Mouse (Mus musculus) lung, postnatal 10 days (tissue): ENCODE results near the gene 6030408B16Rik.

Source experiments
- DNase-seq: peaks from one replicate; pipeline ENCODE4 v3.0.0; 2021

Gene 6030408B16Rik

DNA sequence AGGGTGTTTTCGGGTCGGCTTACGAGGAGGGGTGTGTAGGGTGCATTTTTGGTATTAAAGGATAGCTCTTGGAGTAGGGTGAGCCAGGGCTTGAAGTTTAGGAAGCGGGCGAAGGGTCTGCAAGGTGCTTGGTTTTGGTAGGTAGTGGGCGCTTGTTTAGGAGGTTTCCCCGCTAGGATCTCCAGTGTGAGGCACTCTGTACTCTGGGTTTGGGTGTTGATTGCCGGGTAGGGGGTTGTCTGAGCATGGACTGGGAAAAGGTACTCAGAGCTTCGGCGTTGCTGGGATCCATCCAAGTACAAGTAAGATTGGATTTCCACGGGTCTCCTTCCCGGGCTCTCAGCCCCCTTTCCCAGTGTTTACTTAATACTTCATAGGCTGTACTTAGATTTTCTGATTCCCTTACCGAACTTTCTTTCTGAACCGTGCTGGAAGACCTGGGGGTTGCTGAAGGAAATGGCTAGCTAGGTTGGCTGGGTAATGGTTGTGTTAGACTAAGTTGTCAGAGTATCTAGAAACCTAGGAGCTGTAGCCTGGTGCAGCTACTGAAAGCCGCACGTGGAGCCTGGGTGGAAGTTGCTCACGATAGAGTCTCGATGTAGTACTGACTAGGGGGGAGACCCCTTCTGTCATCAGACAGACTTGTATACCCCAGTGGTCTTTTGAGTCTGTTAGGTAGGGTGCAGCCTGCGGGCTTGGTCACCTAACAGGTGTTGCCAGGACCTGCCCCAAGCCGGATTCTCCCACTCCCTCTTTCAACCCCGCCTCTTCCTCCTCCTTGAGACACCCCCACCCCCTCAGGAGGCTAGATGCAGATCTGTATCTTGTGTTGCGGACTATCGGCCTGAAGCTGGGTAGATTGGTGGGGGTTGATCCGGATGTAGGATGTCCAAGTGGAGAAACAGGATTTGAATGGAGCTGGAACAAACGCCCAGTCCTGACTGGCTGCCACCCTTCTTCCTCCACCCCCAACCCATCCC is 25.7 kb upstream of the 6030408B16Rik start:
- DNase-seq, result peak; percentile 72

DNA sequence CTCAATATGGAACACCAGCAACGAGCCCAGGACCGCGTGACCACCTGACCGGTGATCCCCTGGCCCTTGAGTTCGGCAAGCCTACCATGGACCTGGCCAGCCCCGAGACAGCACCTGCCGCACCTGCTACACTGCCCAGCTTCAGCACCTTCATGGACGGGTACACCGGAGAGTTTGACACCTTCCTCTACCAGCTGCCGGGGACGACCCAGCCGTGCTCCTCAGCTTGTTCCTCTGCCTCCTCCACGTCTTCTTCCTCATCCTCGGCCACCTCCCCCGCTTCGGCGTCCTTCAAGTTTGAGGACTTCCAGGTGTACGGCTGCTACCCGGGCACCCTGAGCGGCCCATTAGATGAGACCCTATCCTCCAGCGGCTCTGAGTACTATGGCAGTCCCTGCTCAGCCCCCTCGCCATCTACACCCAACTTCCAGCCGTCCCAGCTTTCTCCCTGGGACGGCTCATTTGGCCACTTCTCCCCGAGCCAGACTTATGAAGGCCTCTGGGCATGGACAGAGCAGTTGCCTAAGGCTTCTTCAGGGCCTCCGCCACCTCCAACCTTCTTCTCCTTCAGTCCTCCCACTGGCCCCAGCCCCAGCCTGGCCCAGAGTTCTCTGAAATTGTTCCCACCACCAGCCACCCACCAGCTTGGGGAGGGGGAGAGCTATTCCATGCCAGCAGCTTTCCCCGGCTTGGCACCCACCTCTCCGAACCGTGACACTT is 22.8 kb upstream of the 6030408B16Rik start:
- DNase-seq, result no peak

DNA sequence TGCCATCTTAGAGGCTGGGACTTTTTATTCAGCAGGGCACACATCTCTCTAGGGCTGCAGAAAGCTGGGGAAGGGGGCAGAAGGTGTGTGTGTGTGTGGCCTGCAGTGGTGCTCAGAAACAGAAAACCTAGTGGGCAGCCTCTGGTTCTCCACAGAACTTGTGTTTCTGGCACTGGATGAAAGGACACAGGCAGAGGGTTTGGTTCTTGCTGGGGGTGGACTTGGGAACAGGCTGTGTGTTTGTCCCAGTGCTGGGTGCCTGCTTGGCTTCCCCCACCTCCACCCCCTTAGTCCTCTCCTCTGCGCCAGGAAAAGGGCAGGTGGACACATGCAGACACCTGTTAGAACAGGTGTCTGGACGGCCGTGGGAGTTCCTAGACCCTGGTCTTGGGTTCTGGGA is 21.9 kb upstream of the 6030408B16Rik start:
- DNase-seq, result no peak

DNA sequence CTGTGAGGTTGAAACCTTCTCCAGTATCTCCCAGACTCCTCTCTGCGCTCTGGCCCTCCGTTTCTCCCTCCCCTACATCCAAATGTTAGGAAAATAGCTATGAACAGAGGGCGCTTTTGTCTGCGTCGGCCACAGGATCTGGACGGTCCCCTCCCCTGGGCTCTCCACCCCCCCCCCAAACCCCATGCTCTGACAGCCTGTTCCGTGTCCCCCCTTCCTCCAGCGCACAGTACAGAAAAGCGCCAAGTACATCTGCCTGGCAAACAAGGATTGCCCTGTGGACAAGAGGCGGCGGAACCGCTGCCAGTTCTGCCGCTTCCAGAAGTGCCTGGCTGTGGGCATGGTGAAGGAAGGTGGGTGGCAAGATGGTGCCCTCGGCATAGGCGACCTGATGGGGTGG is 21.5 kb upstream of the 6030408B16Rik start:
- DNase-seq, result no peak

DNA sequence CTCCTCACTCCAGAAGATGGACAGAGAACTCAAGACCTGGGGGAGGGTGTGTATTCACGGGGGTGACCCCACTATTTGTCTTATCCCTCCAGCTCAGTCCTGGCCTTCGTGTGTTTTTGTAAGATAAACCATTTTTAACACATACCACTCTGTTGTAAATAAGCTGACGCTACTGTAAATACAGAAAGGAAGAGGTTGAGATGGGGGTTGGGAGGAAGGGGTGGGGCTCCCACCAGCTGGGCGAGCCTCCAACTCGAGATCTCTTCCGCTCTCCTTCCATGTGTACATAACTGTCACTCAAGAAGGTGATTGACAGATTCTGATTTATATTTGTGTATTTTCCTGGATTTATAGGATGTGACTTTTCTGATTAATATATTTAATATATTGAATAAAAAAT is 18.6 kb upstream of the 6030408B16Rik start:
- DNase-seq, result peak; percentile 60

DNA sequence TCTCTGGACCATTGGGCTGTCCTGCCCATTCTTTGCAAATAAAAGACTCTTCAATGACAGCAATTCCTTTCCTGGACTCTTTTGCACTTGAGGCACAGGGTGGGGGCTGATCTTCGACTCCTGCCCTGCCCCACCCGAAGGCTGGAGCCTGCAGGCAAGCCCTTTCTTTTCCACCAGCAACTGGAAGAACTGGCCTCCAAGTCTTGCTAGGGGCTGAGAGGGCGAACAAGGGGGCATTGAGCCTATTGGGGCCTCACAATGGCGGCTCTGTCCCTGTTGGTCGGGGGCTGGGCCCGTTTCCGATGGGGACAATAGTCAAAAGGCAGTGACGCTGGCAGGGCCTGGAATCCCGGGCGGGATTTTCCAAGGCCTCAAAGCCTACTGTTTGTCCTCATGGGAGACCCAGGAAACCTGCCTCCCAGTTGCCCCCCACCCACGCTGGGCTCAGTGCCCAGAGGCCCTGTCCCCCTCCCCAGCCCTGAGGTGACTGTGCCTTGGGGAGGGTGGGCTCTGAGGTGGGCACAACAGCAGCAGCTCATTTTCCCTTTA is 15.6 kb upstream of the 6030408B16Rik start:
- no peak for DNase-seq

DNA sequence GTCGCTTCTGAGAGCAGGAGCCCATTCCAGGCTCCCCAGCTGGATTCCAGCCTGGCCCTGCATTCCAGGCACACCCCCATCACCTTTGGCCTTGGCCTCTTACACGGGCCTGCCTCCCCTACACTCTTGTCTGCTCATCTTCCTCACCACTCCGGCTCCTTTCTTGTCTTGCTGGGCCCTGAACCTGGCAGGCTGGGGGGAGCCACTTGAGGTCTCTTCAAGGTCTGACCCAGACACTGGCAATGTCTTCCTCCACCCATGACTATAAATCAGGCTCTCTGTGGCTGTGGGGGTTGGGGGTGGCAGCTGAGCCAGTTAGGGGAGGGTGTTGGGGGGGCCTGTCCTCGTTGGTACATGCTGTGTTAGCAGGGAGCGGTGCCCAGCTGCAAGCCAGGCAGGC is 14.4 kb upstream of the 6030408B16Rik start:
- no peak for DNase-seq

DNA sequence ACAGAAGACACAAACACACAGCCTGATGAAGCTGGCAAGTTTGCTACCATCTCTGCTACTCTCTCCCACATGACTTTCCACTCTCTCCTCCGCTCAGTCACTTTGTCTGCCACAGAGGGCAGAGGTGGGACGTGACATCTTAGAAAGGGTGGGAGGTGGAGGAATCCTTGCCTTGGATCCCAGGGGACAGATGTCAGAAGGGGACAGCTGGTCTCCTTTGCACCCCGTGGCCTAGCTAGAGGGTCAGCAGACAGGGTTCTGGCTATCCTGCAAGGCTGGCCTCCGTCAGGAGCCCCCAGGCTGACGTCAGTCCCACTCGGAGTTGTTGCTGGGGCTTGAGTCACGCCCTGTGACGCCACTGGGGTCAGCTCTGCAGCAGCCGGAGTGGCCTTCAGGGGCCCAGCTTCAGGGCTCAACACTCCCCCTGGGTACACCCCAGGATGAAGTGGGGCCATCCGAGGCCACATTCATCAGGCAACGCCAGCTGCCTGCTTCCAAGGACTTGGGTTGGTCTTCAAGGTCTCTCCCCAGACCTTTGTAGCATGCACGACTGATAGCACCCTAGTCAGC is 13.5 kb upstream of the 6030408B16Rik start:
- DNase-seq, result no peak

DNA sequence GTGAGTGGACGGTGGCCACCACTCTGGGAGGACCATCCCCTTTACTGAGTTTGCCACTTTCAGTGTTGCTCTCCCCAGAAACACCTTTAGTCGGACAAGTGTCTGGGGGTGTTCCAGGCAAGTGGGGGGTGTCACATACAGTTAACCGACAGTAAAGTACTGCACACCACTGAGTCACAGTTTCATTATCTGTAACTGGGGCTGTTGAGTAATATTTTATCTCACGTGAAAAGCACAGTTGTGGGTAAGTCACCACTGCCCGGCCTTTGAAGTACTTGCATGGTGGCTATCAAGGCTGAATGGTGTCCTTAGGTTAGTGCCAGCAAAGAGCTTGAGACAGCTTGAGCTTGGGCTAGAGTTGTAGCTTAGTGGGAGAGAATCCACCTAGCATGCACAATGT is 10.5 kb upstream of the 6030408B16Rik start:
- DNase-seq, result no peak

DNA sequence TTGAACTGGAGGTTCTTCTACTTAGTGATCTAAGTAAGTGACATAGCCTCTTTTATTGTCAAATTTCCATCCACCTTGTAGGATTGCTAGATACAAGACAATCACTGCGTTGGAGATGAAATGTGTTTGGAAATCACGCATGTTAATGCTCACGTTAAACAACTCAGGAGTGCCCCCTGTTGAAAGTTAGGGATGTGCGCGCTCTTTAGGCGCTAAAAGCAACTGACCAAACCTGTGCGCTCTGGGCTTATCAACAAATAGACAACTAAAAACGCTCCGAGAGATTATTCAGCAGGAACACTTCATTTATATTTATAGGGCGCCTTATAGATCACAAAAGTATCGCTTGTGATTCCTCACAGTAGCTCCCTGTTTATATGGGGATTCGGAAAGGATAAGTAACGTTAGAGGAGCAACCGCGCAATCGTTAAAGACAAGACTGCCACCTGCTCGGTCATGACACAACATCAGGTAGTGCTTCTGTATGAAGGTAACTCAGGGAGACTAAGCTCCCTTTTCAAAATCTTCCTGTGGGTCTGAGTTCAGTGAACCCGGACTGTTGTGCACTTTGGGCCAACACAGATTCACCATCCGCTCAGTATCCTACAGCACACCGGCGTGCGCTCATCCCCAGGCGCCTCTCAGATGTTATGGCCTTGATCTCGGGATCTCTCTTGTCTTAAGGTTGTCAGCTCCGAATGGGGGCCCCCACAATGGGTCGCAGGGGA is 9.7 kb upstream of the 6030408B16Rik start:
- DNase-seq, result peak; percentile 82

DNA sequence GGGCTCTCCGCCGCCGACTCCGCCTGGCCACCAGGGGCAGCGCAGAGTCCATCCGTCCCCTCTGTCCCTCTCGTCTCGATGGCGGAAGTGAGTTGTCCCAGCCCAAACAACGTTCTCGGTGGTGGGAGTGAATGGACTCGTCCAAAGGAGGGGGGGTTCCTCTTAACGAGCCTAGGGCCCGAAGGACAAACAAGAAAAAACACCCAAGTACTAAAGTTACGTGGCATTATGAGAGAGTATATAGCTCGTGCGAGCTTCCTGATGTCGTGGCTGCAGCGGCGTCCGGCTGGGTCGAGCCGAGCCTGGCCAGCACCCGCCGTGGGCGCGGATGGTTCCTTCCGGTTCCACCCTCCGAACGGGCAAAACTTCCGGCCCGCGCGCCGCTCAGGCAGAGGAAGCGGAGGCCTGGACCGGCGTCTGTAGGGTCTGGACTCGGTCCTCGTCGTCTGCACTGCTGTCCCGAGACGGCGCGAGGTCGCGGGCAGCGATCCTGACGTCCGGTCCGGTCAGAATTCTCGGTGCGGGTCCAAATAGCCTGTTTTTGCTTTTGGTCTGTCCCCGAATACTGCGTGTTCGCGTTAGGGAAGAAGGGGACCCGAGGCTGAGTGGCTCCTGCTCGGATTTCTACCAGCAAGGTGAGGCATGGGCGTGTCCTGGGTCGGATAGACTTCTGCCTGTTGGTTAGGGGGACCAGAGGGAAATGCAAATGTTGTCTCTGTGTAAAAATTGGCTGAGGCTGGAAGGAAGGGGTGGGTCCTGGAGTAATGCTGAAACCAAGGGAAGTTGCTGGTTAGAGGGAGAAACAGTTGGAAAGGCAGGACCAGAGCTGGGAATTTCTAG is 8.9 kb upstream of the 6030408B16Rik start, which contains the start of gene Atg101:
Gene Atg101, plus strand, starts transcription at position 362 of the 840 bp plus-strand sequence.
- peak; percentile 95 for DNase-seq

DNA sequence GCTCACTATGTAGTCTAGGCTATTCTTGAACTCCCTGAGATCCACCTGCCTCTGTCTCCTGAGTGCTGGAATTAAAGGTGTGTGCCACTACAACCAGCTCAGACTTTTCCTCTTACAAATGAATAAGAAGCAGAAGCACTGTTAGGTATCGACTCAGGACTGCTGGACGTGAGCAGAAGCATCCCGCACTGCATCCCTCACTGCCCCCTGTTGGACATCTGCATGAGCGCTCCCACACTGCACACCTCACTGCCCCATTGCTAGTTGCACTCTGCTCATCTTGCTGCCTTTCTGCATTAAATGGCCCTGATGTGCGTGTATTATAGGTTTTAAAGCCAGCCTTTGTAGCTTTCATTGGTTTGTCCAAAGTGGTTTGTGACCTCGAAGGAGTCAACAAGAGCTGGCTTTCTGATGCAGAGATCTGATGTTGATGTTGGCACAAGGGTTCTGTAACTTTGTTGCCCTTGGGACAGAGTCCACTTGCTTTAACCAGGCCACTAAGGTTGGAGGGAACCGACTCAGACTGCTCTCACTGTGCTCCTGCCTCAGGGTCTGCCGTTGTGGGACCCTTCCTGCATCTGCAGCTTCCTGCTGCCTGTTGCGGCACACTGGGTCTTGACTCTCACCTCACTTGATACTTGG is 6.8 kb upstream of the 6030408B16Rik start:
- peak; percentile 50 for DNase-seq

DNA sequence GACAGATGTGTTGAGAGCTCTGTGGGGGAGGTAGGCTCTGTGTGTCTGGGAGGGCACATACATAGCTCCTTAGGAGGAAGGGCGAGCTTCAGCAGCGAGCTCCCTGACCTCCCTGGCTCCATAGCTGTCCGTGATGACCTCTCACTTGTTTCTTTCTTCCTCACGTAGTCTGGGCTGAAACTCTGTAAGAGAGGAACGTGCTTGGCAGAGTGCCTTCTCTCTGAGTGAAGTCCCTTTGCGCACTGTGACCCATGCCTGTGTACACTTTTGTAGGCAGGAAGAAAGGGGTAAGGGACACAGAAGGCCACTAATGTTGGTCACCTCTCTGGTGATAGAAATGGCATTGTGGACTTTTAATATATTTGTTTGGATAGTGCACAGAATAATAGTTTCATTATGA is 5.7 kb upstream of the 6030408B16Rik start:
- DNase-seq, result no peak

DNA sequence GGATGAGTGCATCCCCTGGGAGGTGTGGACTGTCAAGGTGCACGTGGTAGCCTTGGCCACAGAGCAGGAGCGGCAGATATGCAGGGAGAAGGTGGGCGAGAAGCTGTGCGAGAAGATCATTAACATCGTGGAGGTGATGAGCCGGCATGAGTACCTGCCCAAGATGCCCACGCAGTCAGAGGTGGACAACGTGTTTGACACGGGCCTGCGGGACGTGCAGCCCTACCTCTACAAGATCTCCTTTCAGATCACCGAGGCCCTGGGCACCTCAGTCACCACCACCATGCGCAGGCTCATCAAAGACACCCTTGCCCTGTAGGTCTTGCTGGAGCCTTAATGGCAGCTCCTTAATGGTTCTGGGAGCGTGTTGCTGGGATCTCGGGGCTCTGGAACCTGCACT is 2.7 kb upstream of the 6030408B16Rik start:
- DNase-seq, result no peak

DNA sequence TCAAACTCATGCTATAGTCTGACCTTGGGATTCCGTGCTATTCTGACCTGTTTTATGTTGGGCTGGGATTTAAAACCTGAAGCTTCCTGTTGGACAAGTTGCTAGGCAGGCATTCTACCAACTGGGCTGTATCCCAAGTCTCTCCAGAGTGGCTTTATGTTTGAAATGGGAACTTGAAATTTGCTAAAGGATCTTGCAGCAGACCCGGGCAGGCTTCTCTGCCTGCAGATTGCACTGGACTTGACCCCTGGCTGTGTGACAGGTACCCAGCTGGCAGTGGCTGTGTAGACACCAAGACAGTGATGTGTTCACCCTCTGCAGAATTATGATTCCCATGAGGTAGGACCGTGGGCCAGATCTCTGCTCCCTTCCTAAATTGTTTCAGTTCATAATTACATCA is 1.0 kb upstream of the 6030408B16Rik start:
- DNase-seq, result peak; percentile 58

DNA sequence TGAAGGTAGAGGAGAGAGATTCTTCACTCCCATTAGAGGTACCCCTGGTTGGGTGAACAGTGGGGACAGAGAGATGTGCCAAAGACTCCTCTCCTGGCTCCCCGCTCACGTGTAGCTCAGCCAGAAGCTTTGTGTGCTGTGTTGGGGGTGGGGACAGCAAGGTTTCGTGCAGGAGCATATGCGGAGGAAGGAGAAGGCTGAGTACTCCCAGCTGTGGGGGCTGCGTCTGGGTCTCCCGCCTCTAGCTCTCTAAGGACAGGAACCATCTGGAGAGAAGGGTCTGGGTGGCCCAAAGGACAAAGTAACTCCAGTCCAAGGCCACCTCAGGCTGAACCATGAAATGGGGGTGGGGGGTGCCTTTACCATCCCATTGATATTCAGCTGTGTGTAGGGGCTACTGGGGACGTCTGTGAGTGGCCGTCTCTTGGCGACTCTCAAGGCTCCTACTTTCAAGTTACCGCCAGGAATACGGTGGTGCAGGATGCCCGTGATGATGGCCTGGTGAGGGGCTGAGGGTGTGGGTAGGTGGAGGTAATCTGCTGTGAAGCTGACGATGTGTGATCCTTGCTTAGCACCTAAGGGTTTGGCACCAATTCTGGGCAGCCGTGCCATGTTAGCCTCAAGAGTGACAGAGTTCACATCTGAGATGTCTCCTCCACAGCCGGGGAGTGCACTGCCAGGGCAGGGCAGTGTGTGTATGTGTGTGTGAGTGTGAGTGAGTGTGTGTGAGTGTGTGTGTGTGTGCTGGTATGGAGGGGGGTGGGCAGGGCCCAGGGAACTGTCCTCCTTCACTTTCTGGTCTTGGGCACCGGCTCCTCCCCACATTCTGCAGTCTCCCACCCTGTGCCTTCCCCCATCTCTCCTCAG is 1.2 kb downstream of the 6030408B16Rik start:
- peak; percentile 77 for DNase-seq

DNA sequence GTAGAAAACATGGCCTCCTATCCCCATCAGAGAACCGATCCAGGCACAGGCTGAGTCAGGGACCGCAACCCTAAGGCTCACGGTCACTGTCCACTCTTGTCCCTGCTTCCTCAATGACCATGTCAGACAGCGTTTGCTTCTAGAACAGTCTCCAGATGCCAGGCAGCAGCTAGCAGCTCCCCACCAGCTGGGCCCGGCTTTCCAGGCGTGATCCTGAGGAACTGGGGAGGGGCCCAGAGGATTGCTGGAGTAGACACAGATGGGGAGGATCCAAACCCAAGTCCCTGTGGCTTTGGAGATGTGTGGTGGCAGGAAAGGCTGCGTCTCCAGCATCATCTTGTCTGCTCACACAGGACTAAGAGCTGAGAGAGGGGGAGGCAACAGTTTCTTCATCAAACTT is 2.1 kb downstream of the 6030408B16Rik start:
- DNase-seq, result peak; percentile 82

DNA sequence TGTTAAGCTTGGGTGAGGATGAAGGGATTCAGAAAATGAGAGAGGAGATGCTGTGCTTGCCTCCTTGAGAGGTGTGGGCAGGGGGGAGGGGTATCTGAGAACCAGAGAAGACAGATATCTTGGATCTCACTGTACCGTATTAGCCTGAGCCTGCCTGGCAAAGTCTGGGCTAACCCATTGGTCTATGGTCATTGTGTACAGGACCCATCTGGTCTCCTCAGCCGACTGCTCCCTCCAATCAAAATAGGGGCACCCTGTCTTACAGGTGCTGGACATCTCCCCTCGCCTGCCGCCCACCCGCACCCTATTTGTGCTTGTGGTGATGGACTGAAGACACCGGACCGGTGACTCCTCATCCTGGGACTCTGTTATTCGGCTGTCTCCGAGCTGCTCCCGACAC is 2.6 kb downstream of the 6030408B16Rik start:
- DNase-seq, result no peak

DNA sequence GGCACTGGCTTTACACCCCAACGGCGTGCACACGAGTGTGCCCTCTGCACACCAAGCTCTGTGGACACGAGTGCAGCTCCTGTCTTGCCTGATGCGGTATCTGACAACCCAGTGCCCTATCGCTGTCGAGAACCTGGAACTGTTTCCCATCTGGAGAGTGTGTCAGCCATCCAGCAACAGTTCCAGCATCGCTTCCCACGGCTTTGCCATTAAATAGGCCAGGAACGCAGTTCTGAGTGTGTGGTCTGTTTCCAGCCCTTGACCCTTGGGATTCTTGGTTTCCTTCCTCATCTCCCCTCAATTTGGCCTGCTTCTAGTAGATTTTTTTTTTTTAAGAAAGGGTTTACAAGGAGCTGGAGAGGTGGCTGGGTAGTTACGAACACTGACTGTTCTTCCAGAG is 3.1 kb downstream of the 6030408B16Rik start:
- no peak for DNase-seq

DNA sequence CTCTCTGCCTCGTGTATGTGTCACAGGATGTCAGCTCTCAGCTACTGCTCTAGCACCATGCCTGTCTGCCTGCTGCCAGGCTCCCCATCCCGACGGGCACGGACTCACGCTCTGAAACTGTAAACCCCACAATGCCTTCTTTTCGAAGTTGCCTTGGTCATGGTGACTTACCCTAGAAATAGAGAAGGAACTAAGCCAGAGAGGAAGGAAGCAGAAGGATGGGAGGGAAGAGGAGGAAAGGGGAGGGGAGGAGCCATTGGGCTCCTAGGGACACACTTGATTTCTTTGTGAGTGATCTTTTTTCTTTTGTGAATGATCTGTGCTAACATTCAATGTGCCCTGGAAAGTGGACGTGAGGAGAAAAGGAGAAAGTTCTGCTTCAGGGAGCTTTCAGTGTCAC is 5.0 kb downstream of the 6030408B16Rik start:
- DNase-seq, result no peak
